Mouse (Mus musculus) embryonic facial prominence, embryonic 13.5 days (tissue): ENCODE measurements around the gene Tedc2. TPM values are rescaled to one million over a fixed set of nuclear protein-coding genes. Genes with fewer than 3 reads are reported as not detected.
A peak's percentile ranks its signal among the peaks of the same experiment; 100 is the strongest.

Source experiments
- ATAC-seq: fragments of 200-750 bp; cut with Nextera tagmentation; 2 replicates; pipeline ENCODE4 v1.8.0; 2017; ENCODE audit warnings: low read depth; ENCODE audit not compliant: insufficient number of reproducible peaks, insufficient read depth, low FRiP score, low TSS enrichment
- H3K27ac ChIP-seq: fragments of 300-500 bp; sonication (generic); 2 replicates; pipeline ENCODE4 v1.5.1; 2015; ENCODE audit warnings: moderate library complexity, mild to moderate bottlenecking, inconsistent platforms
- H3K27me3 ChIP-seq: fragments of 300-500 bp; sonication (generic); 2 replicates; pipeline ENCODE4 v1.6.1; 2015; ENCODE audit warnings: mild to moderate bottlenecking, inconsistent platforms
- H3K36me3 ChIP-seq: fragments of 300-500 bp; sonication (generic); 2 replicates; pipeline ENCODE4 v1.6.1; 2015; ENCODE audit warnings: mild to moderate bottlenecking, inconsistent platforms
- H3K4me1 ChIP-seq: fragments of 300-500 bp; sonication (generic); 2 replicates; pipeline ENCODE4 v1.6.1; 2015; ENCODE audit warnings: inconsistent platforms
- H3K4me2 ChIP-seq: fragments of 300-500 bp; sonication (generic); 2 replicates; pipeline ENCODE4 v1.6.1; 2015; ENCODE audit warnings: moderate library complexity, mild to moderate bottlenecking, inconsistent platforms
- H3K4me3 ChIP-seq: fragments of 300-500 bp; sonication (generic); 2 replicates; pipeline ENCODE4 v1.5.1; 2015; ENCODE audit warnings: mild to moderate bottlenecking, inconsistent platforms
- H3K9ac ChIP-seq: fragments of 300-500 bp; sonication (generic); 2 replicates; pipeline ENCODE4 v1.6.1; 2015; ENCODE audit warnings: mild to moderate bottlenecking, inconsistent platforms
- H3K9me3 ChIP-seq: fragments of 300-500 bp; sonication (generic); 2 replicates; pipeline ENCODE4 v1.6.1; 2016; ENCODE audit warnings: inconsistent platforms
- WGBS: fragments of 180-500 bp; shearing (Covaris S2); methylation state at CpG from one replicate; pipeline ENCODE4 v1.1.7; 2015; ENCODE audit warnings: mixed read lengths; 5-methylcytosine and 5-hydroxymethylcytosine counted together
- polyA plus RNA-seq: library from polyadenylated mRNA; unstranded; fragments of >200 nt; fragmentation: Nextera tagmentation; extraction: Ambion mirVana; gene quantifications from 2 replicates; pipeline ENCODE4 v1.2.1, GENCODE M21; 2015

Gene Tedc2
- polyA plus RNA-seq, 1 experiment from 2014 or later = 15.7 TPM

- Histone ChIP-seq H3K4me2 (peak overlapping the region; percentile 96), H3K9ac (peak overlapping the region; percentile 89), H3K27me3 (peaks cover 5% of the 10 kb centered on the region; the same call in 1 of the 2 replicates), H3K27ac (peak overlapping the region; percentile 28), H3K36me3 (no peaks in the 10 kb centered on the region), H3K4me3 (peak overlapping the region; percentile 71), H3K4me1 (peaks cover 68% of the 10 kb centered on the region), H3K9me3 (no peaks in the 10 kb centered on the region)
- ATAC-seq = no peak
- WGBS = 7% methylated on average over 7 of the region's 7 CpGs
These were observed 15.8 kb downstream of the Tedc2 start for GRCm38 (mm10) chr17:24204846-24205245.

- Histone ChIP-seq H3K36me3 (no peaks in the 10 kb centered on the region), H3K27ac (no peak overlapping the region)
- WGBS = 73% methylated on average over 3 of the region's 3 CpGs
These were observed 16.8 kb downstream of the Tedc2 start for GRCm38 (mm10) chr17:24203611-24204534.

GRCm38 (mm10) chr17:24203068-24203467 is 17.6 kb downstream of the Tedc2 start:
- H3K9ac ChIP-seq = no peak overlapping the region
- H3K4me2 ChIP-seq = peak overlapping the region; percentile 96; the same call in 1 of the 2 replicates
- no peaks in the 10 kb centered on the region for H3K36me3 ChIP-seq
- no peak for ATAC-seq
- H3K9me3 ChIP-seq = no peaks in the 10 kb centered on the region
- peaks cover 5% of the 10 kb centered on the region; the same call in 1 of the 2 replicates for H3K27me3 ChIP-seq
- peaks cover 51% of the 10 kb centered on the region for H3K4me1 ChIP-seq
- H3K27ac ChIP-seq = no peak overlapping the region
- 39% methylated on average over 4 of the region's 4 CpGs for WGBS
- H3K4me3 ChIP-seq = no peak overlapping the region

More at GRCm38 (mm10) chr17:24203611-24204534, 16.8 kb downstream of the Tedc2 start:
- peak overlapping the region; percentile 71 for H3K4me3 ChIP-seq
- H3K9me3 ChIP-seq = no peaks in the 10 kb centered on the region
- H3K4me2 ChIP-seq = peak overlapping the region; percentile 96
- peaks cover 5% of the 10 kb centered on the region; the same call in 1 of the 2 replicates for H3K27me3 ChIP-seq
- H3K9ac ChIP-seq = peak overlapping the region; percentile 89
- H3K4me1 ChIP-seq = peaks cover 59% of the 10 kb centered on the region
- no peak for ATAC-seq

- Histone ChIP-seq H3K27me3 (peaks cover 3% of the 10 kb centered on the region; the same call in 1 of the 2 replicates), H3K4me1 (peaks cover 32% of the 10 kb centered on the region), H3K27ac (no peak overlapping the region), H3K4me2 (no peak overlapping the region), H3K36me3 (no peaks in the 10 kb centered on the region), H3K4me3 (no peak overlapping the region), H3K9me3 (no peaks in the 10 kb centered on the region), H3K9ac (no peak overlapping the region)
- WGBS = 83% methylated on average over 4 of the region's 4 CpGs
- no peak for ATAC-seq
These were observed 19.6 kb downstream of the Tedc2 start for GRCm38 (mm10) chr17:24201092-24201491.

GRCm38 (mm10) chr17:24199741-24200140 is 20.9 kb downstream of the Tedc2 start:
- ATAC-seq = no peak
- Histone ChIP-seq H3K9ac (0 out of 2 replicates have a peak overlapping the region, but pooled peaks have one; percentile 11), H3K4me1 (peaks cover 23% of the 10 kb centered on the region), H3K27me3 (no peaks in the 10 kb centered on the region), H3K27ac (no peak overlapping the region), H3K36me3 (no peaks in the 10 kb centered on the region), H3K9me3 (no peaks in the 10 kb centered on the region), H3K4me3 (no peak overlapping the region), H3K4me2 (no peak overlapping the region)
- WGBS = 73% methylated on average over 4 of the region's 4 CpGs

- 77% methylated on average over 4 of the region's 4 CpGs for WGBS
These were observed 21.4 kb downstream of the Tedc2 start for GRCm38 (mm10) chr17:24199252-24199651.

DNA sequence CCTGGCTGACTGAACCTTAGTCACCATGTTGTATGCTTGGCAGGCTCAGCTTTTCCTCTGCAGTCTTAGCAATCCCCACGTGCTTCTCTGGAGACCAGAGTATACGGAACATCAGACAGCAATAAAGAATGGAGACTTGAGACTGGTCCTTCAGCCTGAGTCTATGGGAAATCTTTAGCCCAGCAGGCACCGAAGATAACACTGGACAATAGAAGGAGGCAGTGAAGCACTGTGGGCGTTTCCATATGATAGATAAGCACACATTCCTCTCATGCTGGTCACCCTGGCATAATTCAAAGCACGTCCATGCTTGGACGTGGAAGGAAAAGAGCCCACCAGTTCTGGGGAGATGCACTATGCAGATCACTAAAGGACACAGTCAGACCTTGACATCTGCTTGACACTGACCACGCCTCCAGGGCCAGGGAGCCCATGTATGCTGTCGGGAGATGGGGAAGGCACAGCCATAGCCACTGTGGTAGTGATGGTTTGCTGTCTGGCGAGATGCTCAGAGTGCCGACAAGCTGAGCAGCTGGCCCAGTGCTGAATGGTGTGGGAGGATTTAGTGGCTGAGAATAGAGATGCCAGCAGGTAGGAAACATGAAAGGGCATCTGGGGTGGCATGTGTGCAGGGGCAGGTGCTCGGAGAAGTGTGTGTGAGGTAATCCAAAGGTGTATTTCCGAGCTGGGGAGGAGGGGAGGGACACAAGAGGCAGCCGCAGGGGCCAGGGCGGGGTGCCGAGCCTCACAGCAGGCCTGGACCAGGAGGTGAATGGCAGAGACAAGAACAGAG is 23.4 kb downstream of the Tedc2 start:
- Histone ChIP-seq H3K4me2 (no peak overlapping the region), H3K4me3 (no peak overlapping the region), H3K27ac (no peak overlapping the region), H3K9ac (no peak overlapping the region), H3K9me3 (no peaks in the 10 kb centered on the region), H3K4me1 (0 out of 2 replicates have a peak, but pooled peaks cover 3% of the 10 kb centered on the region), H3K27me3 (no peaks in the 10 kb centered on the region), H3K36me3 (no peaks in the 10 kb centered on the region)
- WGBS = 69% methylated on average over 15 of the region's 15 CpGs
- ATAC-seq = no peak

More at GRCm38 (mm10) chr17:24199252-24199651, 21.4 kb downstream of the Tedc2 start:
- Histone ChIP-seq H3K27ac (no peak overlapping the region), H3K9me3 (no peaks in the 10 kb centered on the region), H3K36me3 (no peaks in the 10 kb centered on the region), H3K27me3 (no peaks in the 10 kb centered on the region), H3K4me3 (no peak overlapping the region), H3K4me1 (peaks cover 18% of the 10 kb centered on the region), H3K4me2 (no peak overlapping the region), H3K9ac (no peak overlapping the region)
- ATAC-seq = no peak

DNA sequence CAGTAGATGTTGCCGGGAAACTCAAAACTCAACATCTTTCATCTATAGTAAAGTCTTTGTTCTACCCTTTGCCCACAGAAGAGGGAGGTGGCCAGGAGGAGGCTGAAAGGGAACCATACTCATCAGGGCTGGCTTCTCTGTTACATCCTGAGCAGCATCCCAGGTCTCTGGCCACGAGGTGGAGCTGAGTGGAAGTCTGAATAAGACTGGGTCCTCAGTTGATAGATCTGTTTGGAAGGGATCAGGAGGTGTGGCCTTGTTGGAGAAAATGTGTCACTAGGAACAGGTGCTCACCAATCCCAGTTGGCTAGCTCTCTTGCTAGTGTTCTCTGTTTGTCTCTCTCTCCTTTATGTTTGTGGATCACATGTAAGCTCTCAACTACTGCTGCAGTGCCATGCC is 25.3 kb downstream of the Tedc2 start:
- WGBS = 52% methylated on average over 2 of the region's 2 CpGs
- no peak overlapping the region for H3K9ac ChIP-seq
- H3K27me3 ChIP-seq = no peaks in the 10 kb centered on the region
- H3K4me2 ChIP-seq = no peak overlapping the region
- no peak for ATAC-seq
- peaks cover 7% of the 10 kb centered on the region; the same call in 1 of the 2 replicates for H3K4me1 ChIP-seq
- 0 out of 2 replicates have a peak, but pooled peaks cover 1% of the 10 kb centered on the region for H3K36me3 ChIP-seq
- H3K9me3 ChIP-seq = no peaks in the 10 kb centered on the region
- no peak overlapping the region for H3K4me3 ChIP-seq
- no peak overlapping the region for H3K27ac ChIP-seq

GRCm38 (mm10) chr17:24193769-24194168 is 26.9 kb downstream of the Tedc2 start:
- H3K4me2 ChIP-seq = no peak overlapping the region
- H3K27me3 ChIP-seq = no peaks in the 10 kb centered on the region
- WGBS = 79% methylated on average over 5 of the region's 5 CpGs
- H3K9ac ChIP-seq = no peak overlapping the region
- H3K4me1 ChIP-seq = peaks cover 4% of the 10 kb centered on the region; the same call in 1 of the 2 replicates
- no peaks in the 10 kb centered on the region for H3K9me3 ChIP-seq
- ATAC-seq = no peak
- H3K4me3 ChIP-seq = no peak overlapping the region
- H3K27ac ChIP-seq = no peak overlapping the region
- H3K36me3 ChIP-seq = peaks cover 6% of the 10 kb centered on the region

DNA sequence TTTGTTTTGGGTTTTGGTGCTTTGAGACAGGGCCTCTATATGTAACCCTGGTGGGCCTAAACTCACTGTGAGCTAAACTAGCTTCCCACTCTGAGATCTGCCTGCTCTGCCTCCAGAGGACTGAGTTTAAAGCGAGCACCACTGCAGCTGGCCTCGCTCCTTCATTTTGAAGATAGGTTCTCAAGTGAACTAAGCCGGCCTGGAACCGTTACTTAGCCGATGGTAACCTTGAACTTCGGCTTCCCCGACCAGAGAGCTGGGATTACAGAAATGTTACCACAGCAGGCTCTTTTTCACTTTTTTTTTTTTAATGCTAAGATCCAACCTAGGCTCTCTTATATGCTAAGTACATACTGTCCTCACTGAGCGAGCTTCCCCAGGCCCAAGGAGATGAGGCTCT is 27.4 kb downstream of the Tedc2 start:
- H3K9ac ChIP-seq = no peak overlapping the region
- H3K4me2 ChIP-seq = no peak overlapping the region
- H3K27ac ChIP-seq = no peak overlapping the region
- H3K27me3 ChIP-seq = no peaks in the 10 kb centered on the region
- 85% methylated on average over 8 of the region's 8 CpGs for WGBS
- no peak overlapping the region for H3K4me3 ChIP-seq
- peaks cover 4% of the 10 kb centered on the region; the same call in 1 of the 2 replicates for H3K4me1 ChIP-seq
- no peaks in the 10 kb centered on the region for H3K9me3 ChIP-seq
- no peak for ATAC-seq
- peaks cover 10% of the 10 kb centered on the region for H3K36me3 ChIP-seq

GRCm38 (mm10) chr17:24192848-24193247 is 27.8 kb downstream of the Tedc2 start:
- no peak overlapping the region for H3K4me3 ChIP-seq
- no peak overlapping the region for H3K4me2 ChIP-seq
- no peak for ATAC-seq
- no peaks in the 10 kb centered on the region for H3K9me3 ChIP-seq
- H3K4me1 ChIP-seq = peaks cover 4% of the 10 kb centered on the region; the same call in 1 of the 2 replicates
- H3K36me3 ChIP-seq = peaks cover 13% of the 10 kb centered on the region
- H3K27me3 ChIP-seq = no peaks in the 10 kb centered on the region
- H3K9ac ChIP-seq = no peak overlapping the region
- 73% methylated on average over 8 of the region's 8 CpGs for WGBS
- H3K27ac ChIP-seq = no peak overlapping the region
